Mouse (Mus musculus): ENCODE results near the gene Hoxc10. TPM values are rescaled to one million over a fixed set of nuclear protein-coding genes. Genes with fewer than 3 reads are reported as not detected.

Hoxc10 gene
- polyA plus RNA-seq, 1 experiment, result not detected

DNA sequence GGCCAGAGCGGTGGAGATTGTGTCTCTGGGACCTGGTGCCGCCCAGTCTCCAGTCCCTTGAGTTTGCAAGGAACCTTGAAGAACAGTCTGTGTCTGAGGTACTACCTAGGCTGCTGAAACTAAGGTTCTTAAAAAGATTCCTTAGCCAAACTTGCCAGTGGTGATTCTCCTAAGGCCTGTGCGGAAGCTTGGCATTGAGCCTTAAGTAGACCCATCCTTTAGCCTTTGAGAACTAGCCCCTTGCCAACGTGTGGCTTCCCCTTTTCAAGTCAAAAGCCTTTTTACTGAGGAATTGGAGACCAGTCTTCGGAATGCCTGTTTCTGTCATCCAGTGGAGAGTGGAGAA lies 23.2 kb upstream of the Hoxc10 start:
- no peaks in the 10 kb centered on the region for H3K4me1 ChIP-seq (ENCODE audit: control insufficient read depth, insufficient read depth, low read length)
- H3K4me3 ChIP-seq (ENCODE audit: insufficient read depth, low read length), result no peak overlapping the region
- TF ChIP-seq POLR2A (IDR thresholded peaks at IDR 0.05; ENCODE audit: extremely low read depth, insufficient read depth, low read length) (no peak), CTCF (IDR thresholded peaks at IDR 0.05; ENCODE audit: extremely low read depth, insufficient read depth, low read length) (no peak)
- no peak overlapping the region for H3K27ac ChIP-seq (ENCODE audit: insufficient read depth, low read length)

DNA sequence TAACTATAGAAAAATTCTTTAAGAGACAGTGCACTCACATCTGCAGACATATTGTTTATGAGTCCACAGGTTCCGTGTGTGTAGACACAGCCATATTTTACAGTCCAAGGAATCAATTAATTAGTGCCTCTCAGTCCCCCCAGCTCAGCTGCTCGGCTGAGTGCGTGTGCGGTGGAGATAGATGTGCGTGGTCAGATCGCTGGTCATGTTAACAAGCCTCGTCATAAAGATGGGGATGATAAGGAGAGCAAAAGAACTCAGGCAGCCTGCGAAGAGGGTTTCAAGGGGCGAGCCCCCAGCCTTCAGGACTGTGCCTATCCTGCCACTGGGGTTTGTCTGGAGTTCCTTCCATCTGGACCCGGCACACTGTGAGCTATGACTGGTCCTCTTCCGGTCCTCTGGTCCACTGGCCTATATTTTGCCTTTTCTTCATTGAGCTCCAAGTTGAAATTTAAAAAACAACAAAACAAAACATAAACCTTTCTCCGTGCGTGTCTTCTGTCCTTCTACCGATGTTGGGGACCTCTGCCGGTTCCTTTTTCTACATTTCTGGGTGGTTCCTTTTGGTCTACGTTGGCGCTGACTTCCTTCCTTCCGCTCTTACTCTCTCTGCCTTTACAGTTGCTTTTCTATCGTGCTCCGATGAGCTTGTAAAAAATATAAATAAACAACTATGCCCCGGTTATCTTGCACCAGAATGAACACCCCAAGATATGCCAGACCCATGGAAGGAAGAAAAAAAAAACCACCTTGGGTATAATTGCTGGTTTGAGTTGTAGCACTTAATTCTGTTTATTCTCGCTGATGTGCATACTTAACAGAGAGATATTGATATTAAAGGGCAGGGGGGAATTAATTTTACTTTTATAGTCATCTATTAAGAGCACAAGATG lies 21.2 kb upstream of the Hoxc10 start:
- TF ChIP-seq POLR2A (IDR thresholded peaks at IDR 0.05; ENCODE audit: extremely low read depth, insufficient read depth, low read length) (no peak), CTCF (IDR thresholded peaks at IDR 0.05; ENCODE audit: extremely low read depth, insufficient read depth, low read length) (no peak)
- H3K4me1 ChIP-seq (ENCODE audit: control insufficient read depth, insufficient read depth, low read length), result no peaks in the 10 kb centered on the region
- H3K4me3 ChIP-seq (ENCODE audit: insufficient read depth, low read length), result no peak overlapping the region
- H3K27ac ChIP-seq (ENCODE audit: insufficient read depth, low read length), result no peak overlapping the region

DNA sequence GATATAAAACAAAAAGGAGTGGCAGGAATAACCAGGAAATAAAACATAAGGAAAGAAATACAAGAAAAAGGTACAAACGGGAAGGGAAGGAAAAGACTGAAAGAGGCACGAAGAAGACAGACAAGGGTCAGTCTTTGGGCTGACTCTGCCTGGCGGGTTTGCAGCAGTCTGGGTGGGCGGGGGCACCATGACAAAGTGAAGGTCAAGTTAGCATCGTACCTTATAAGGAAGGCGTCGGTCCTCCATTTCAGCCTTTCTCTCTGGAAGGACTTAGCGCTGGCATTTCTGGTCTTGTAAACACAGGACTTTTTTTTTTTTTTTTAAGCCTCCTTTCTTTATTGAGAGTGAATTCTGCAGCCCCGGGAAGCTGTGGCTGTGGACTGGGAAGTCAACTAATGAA lies 19.3 kb upstream of the Hoxc10 start:
- no peak overlapping the region for H3K4me3 ChIP-seq (ENCODE audit: insufficient read depth, low read length)
- no peaks in the 10 kb centered on the region for H3K4me1 ChIP-seq (ENCODE audit: control insufficient read depth, insufficient read depth, low read length)
- no peak for TF ChIP-seq POLR2A (IDR thresholded peaks at IDR 0.05; ENCODE audit: extremely low read depth, insufficient read depth, low read length)
- TF ChIP-seq CTCF (IDR thresholded peaks at IDR 0.05; ENCODE audit: extremely low read depth, insufficient read depth, low read length), result no peak
- H3K27ac ChIP-seq (ENCODE audit: insufficient read depth, low read length), result no peak overlapping the region

DNA sequence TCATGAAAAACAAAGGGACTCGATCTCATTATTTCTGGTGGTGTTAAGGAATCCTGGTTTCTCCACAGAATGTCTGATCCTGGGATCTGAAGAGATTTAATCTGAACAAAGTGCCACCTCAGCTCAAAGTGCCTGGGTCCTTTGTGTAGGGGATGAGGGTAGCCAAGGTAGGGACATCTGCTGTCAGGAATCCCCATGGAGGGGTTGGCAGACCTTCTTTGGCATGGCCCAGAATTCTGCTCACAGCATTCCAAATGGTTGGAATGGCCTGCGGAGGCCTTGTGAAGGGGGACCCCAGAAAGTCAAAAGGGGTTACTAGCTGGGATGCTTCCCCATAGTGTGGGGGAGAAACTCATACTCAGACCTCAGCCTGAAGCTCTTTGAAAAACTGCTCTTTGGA lies 17.8 kb upstream of the Hoxc10 start:
- no peak overlapping the region for H3K27ac ChIP-seq (ENCODE audit: insufficient read depth, low read length)
- no peak for TF ChIP-seq POLR2A (IDR thresholded peaks at IDR 0.05; ENCODE audit: extremely low read depth, insufficient read depth, low read length)
- TF ChIP-seq CTCF (IDR thresholded peaks at IDR 0.05; ENCODE audit: extremely low read depth, insufficient read depth, low read length), result no peak
- H3K4me3 ChIP-seq (ENCODE audit: insufficient read depth, low read length), result no peak overlapping the region
- H3K4me1 ChIP-seq (ENCODE audit: control insufficient read depth, insufficient read depth, low read length), result no peaks in the 10 kb centered on the region

DNA sequence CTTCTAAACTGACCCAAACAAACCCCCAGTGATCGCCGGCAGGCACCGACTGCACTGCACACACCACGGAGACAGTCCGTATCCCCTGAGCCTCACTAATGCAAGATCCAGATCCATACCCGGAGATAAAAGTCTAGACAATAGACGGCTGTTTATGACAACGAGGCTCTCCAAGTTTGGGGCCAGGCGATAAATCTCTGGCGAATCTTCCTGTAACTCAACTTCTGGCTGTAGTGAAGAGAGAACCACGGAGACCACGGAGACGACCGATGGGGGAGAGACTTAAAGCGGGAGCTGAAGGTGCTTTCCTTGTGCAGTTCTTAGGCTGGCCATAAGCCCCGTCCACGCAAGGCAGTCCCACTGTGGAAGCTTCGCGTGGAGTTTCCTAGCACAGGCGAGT lies 16.9 kb upstream of the Hoxc10 start:
- TF ChIP-seq CTCF (IDR thresholded peaks at IDR 0.05; ENCODE audit: extremely low read depth, insufficient read depth, low read length) (no peak), POLR2A (IDR thresholded peaks at IDR 0.05; ENCODE audit: extremely low read depth, insufficient read depth, low read length) (no peak)
- Histone ChIP-seq H3K4me3 (ENCODE audit: insufficient read depth, low read length) (no peak overlapping the region), H3K27ac (ENCODE audit: insufficient read depth, low read length) (no peak overlapping the region), H3K4me1 (ENCODE audit: control insufficient read depth, insufficient read depth, low read length) (no peaks in the 10 kb centered on the region)

DNA sequence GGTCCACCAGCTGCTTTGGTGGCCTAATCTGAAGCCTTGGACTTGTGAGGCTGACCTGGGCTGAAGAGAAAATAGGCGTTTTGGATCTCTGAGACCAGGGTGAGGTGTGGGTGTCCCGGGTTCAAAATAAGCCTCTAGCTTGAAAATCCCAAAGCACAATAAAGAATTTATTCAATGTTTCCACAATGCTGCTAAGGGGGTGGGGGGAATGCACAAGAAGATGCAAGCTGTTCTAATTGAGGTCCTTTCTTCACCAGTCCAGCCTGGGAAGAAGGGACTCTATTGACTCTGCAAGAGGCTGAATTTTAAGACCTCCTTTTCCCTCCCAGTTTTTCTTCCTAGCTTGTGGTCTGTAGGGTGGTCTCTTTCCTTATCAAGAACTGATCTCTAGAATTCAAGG lies 15.7 kb upstream of the Hoxc10 start:
- Histone ChIP-seq H3K27ac (ENCODE audit: insufficient read depth, low read length) (no peak overlapping the region), H3K4me3 (ENCODE audit: insufficient read depth, low read length) (no peak overlapping the region), H3K4me1 (ENCODE audit: control insufficient read depth, insufficient read depth, low read length) (no peaks in the 10 kb centered on the region)
- TF ChIP-seq POLR2A (IDR thresholded peaks at IDR 0.05; ENCODE audit: extremely low read depth, insufficient read depth, low read length) (no peak), CTCF (IDR thresholded peaks at IDR 0.05; ENCODE audit: extremely low read depth, insufficient read depth, low read length) (no peak)

DNA sequence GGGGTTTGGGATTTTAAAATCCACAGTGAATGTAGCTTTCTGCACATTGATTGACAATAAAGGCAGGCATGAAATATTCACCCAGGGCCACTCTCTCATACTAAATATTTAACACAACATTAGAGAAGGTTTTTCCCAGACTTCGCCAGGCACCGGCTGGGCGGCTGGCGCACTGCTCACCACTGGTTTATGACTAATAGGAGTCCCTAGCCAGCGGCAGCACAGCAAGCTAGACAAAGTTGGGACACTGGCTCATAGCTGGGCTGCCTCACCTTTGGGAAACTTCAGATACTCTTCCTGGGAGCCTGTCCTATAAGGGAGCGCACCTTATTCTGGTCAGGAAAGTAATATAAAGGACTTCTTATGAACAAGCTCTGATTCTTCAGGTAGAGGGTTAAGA lies 13.0 kb upstream of the Hoxc10 start:
- TF ChIP-seq CTCF (IDR thresholded peaks at IDR 0.05; ENCODE audit: extremely low read depth, insufficient read depth, low read length), result no peak
- TF ChIP-seq POLR2A (IDR thresholded peaks at IDR 0.05; ENCODE audit: extremely low read depth, insufficient read depth, low read length), result no peak
- H3K4me1 ChIP-seq (ENCODE audit: control insufficient read depth, insufficient read depth, low read length), result no peaks in the 10 kb centered on the region
- H3K4me3 ChIP-seq (ENCODE audit: insufficient read depth, low read length), result no peak overlapping the region
- H3K27ac ChIP-seq (ENCODE audit: insufficient read depth, low read length), result no peak overlapping the region

DNA sequence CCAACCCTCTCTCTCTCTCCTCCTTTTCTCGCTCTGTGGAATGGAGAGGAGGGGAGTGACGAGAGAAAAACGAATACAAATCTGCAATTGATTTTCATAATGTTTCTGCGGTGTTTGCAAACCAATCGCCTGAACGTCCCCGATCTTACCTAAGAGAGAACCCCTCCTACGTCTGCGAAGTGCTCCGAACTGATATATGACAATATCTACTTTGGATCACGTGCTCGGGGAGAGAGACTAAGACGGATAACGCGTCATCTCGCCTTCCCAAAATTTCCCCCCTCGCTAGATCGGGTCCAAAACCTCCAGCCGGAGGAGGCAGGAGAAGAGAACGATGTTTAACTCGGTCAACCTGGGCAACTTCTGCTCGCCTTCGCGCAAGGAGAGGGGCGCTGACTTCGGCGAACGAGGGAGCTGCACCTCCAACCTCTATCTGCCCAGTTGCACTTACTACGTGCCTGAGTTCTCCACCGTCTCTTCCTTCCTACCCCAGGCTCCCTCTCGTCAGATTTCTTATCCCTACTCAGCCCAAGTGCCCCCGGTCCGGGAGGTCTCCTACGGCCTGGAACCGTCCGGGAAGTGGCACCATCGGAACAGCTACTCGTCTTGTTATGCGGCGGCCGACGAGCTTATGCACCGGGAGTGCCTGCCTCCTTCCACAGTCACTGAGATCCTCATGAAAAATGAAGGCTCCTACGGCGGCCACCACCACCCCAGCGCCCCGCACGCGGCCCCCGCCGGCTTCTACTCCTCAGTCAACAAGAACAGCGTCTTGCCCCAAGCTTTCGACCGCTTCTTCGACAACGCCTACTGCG lies 12.2 kb upstream of the Hoxc10 start, which contains the start of gene Hoxc11:
Gene Hoxc11 (plus strand): TSS at position 236 of the 815 bp plus-strand sequence.
- no peak within 1 kb of the TSS for H3K4me3 ChIP-seq (ENCODE audit: insufficient read depth, low read length)
- TF ChIP-seq POLR2A (IDR thresholded peaks at IDR 0.05; ENCODE audit: extremely low read depth, insufficient read depth, low read length) (no peak), CTCF (IDR thresholded peaks at IDR 0.05; ENCODE audit: extremely low read depth, insufficient read depth, low read length) (no peak)
- H3K27ac ChIP-seq (ENCODE audit: insufficient read depth, low read length), result no peak within 1 kb of the TSS
- no peaks in the 10 kb centered on the region for H3K4me1 ChIP-seq (ENCODE audit: control insufficient read depth, insufficient read depth, low read length)

DNA sequence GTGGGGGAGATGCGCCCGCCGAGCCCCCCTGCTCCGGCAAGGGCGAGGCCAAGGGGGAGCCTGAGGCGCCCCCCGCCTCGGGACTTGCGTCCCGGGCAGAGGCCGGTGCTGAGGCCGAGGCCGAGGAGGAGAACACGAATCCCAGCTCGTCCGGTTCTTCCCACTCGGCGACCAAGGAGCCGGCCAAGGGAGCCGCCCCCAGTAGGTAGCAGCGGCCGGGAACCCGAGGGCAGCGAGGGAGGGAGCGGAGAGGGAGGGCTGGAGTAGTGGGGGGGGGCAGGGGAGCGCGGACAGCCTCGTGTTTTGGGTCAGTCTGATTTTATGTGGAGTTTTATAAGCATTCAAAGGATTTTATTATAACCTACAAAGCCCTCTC lies 11.6 kb upstream of the Hoxc10 start:
- no peak for TF ChIP-seq CTCF (IDR thresholded peaks at IDR 0.05; ENCODE audit: extremely low read depth, insufficient read depth, low read length)
- no peak for TF ChIP-seq POLR2A (IDR thresholded peaks at IDR 0.05; ENCODE audit: extremely low read depth, insufficient read depth, low read length)
- H3K4me3 ChIP-seq (ENCODE audit: insufficient read depth, low read length), result no peak overlapping the region
- no peak overlapping the region for H3K27ac ChIP-seq (ENCODE audit: insufficient read depth, low read length)
- no peaks in the 10 kb centered on the region for H3K4me1 ChIP-seq (ENCODE audit: control insufficient read depth, insufficient read depth, low read length)
